In the genomic region with DNA sequence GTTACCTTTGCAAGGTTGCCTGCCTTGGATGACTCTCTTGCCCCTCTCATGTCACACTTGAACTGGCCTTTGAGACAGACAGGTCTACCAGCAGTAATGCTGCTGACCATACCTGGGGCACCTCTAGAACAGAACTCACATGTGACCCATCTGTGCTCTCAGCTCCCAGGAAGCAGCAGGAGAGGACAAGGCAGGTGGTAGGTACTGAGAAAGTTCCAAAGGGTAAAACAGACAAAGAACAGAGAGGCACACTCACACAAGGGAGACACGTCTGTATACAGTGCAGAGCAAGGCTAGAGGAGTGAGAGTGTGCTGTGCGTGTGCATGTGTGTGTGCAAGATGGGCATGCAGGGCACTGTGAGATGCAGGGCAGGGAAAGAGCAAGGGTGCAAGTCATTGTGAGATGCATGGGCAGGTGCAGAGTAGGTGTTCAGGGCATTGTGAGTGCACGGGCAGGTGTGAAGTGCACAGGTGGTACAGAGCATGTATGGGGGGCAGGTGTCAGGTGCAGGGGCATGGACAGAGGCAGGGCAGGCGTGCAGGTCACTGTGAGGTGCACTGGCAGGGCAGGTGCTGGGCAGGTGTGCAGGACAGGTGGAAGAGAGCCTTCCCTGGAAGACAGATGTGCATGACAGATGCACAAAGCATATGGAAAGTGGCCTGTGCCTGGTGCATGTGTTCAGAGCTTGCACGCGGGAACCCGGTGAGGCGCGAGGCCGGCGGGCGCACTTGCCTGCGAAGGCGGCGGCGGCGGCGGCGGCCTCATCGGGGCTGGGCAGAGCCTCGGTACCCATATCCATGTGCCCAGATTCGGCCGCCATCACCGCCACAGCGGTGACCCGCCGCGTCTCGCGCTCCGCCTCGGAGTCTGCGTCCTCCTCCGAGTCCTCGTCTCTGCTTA, we compare ENCODE assay signal across 8 mouse cellular contexts. TPM values are rescaled to one million over a fixed set of nuclear protein-coding genes. Genes with fewer than 3 reads are reported as not detected.
DNase-seq lines count a peak whose midpoint lies in the region; ATAC-seq and TF ChIP-seq lines count a peak whose summit lies in the region.

No protein-coding gene starts in this region.

- H3K4me2 ChIP-seq in intestine, embryonic 14.5 days (ENCODE audit: low read length): peak overlapping the region; percentile 99

- no peak for DNase-seq in layer of hippocampus, adult 2 months (ENCODE audit: low spot score in 2 of 2)
- no peak for DNase-seq in layer of hippocampus, adult 9-10 months (ENCODE audit: low spot score)
- peak; percentile 44 for DNase-seq in T-cell, adult 2 months (ENCODE audit: low spot score)
- DNase-seq in intestine, embryonic 14.5 days (ENCODE audit: low spot score): peak; percentile 66
- no peak for DNase-seq in midbrain, embryonic 10.5 days (ENCODE audit: low spot score)
- DNase-seq in testis, postnatal 14 days (ENCODE audit: low spot score): peak; percentile 59
- no peak for DNase-seq in adrenal gland, postnatal 4 days (ENCODE audit: low spot score in 2 of 2)

- peak overlapping the region; percentile 94 for H3K9ac ChIP-seq in intestine, embryonic 14.5 days (ENCODE audit: low read length)

- ATAC-seq in intestine, embryonic 14.5 days (replicated peaks; ENCODE audit: low FRiP score, low TSS enrichment, low read depth): peak; percentile 18

- whole genome bisulfite sequencing in intestine, embryonic 14.5 days: 3% methylated on average over 35 of the region's 35 CpGs
- 8% methylated on average over 35 of the region's 35 CpGs for WGBS in midbrain, embryonic 10.5 days

- H3K27me3 ChIP-seq in intestine, embryonic 14.5 days (replicated peaks; ENCODE audit: control insufficient read depth, insufficient read depth, low read length): no peaks in the 10 kb centered on the region
- no peaks in the 10 kb centered on the region for H3K27me3 ChIP-seq in midbrain, embryonic 10.5 days (ENCODE audit: low read depth, poor library complexity, severe bottlenecking)

- no peak; the same call in 1 of the 2 replicates for TF ChIP-seq POLR2A in embryonic fibroblast, embryonic 13.5 days (IDR thresholded peaks at IDR 0.05; ENCODE audit: low read depth, low read length)

- H3K9me3 ChIP-seq in intestine, embryonic 14.5 days (ENCODE audit: control insufficient read depth, low read length): no peaks in the 10 kb centered on the region
- H3K9me3 ChIP-seq in midbrain, embryonic 10.5 days (replicated peaks): no peaks in the 10 kb centered on the region

- no peak for TF ChIP-seq CTCF in layer of hippocampus, adult 2 months (conservative IDR thresholded peaks at IDR 0.05)
- no peak for TF ChIP-seq CTCF in embryonic fibroblast, embryonic 13.5 days (IDR thresholded peaks at IDR 0.05; ENCODE audit: borderline replicate concordance, insufficient read depth, low read length)

- peaks cover 22% of the 10 kb centered on the region for H3K36me3 ChIP-seq in intestine, embryonic 14.5 days (ENCODE audit: control insufficient read depth, insufficient read depth, low read length)
- H3K36me3 ChIP-seq in midbrain, embryonic 10.5 days: peaks cover 33% of the 10 kb centered on the region

- peaks cover 11% of the 10 kb centered on the region; the same call in 1 of the 2 replicates for H3K4me1 ChIP-seq in embryonic fibroblast, embryonic 13.5 days (ENCODE audit: control insufficient read depth, insufficient read depth, low read length)
- H3K4me1 ChIP-seq in intestine, embryonic 14.5 days (replicated peaks; ENCODE audit: control insufficient read depth, insufficient read depth, low read length): peaks cover 15% of the 10 kb centered on the region
- H3K4me1 ChIP-seq in midbrain, embryonic 10.5 days: peaks cover 46% of the 10 kb centered on the region

- H3K4me3 ChIP-seq in layer of hippocampus, adult 2 months: peak overlapping the region; percentile 87
- H3K4me3 ChIP-seq in embryonic fibroblast, embryonic 13.5 days (ENCODE audit: insufficient read depth, low read length): peak overlapping the region; percentile 57
- peak overlapping the region; percentile 56 for H3K4me3 ChIP-seq in intestine, embryonic 14.5 days (ENCODE audit: low read depth, low read length)
- H3K4me3 ChIP-seq in midbrain, embryonic 10.5 days: peak overlapping the region; percentile 77

- H3K27ac ChIP-seq in layer of hippocampus, adult 2 months: peak overlapping the region; percentile 100
- peak overlapping the region; percentile 97 for H3K27ac ChIP-seq in embryonic fibroblast, embryonic 13.5 days (ENCODE audit: insufficient read depth, low read length)
- peak overlapping the region; percentile 100 for H3K27ac ChIP-seq in intestine, embryonic 14.5 days (ENCODE audit: low read depth)
- H3K27ac ChIP-seq in midbrain, embryonic 10.5 days (replicated peaks): peak overlapping the region; percentile 99

RNA-seq across cellular contexts. Expression of gene Deaf1, which starts 0.7 kb away (rescaled TPM):
- 10 to 100 TPM; 74.1 to 77.0 TPM for total RNA-seq in layer of hippocampus, adult 2 months (2021)
- polyA plus RNA-seq in embryonic fibroblast, embryonic 13.5 days (2011; ENCODE audit: insufficient read length, low read depth, missing spikeins): 30.5 and 37.2 TPM in 2 replicates
- polyA plus RNA-seq in intestine, embryonic 14.5 days (2014; fragmentation: Nextera tagmentation; extraction: Ambion mirVana): 86.2 and 90.9 TPM in 2 replicates
- 57.4 and 67.2 TPM in 2 replicates for polyA plus RNA-seq in midbrain, embryonic 10.5 days (2016; fragmentation: Nextera tagmentation; extraction: Ambion mirVana)
- 10 to 100 TPM; 74.1 to 78.8 TPM for total RNA-seq in adrenal gland, postnatal 4 days (2021)

RNA-seq across cellular contexts. Expression of gene Tmem80, which starts 0.7 kb away (rescaled TPM):
- 10 to 100 TPM; 32.9 to 33.7 TPM for total RNA-seq in layer of hippocampus, adult 2 months (2021)
- polyA plus RNA-seq in embryonic fibroblast, embryonic 13.5 days (2011; ENCODE audit: insufficient read length, low read depth, missing spikeins): 24.6 and 25.4 TPM in 2 replicates
- 23.1 and 27.0 TPM in 2 replicates for polyA plus RNA-seq in intestine, embryonic 14.5 days (2014; fragmentation: Nextera tagmentation; extraction: Ambion mirVana)
- 52.2 and 58.1 TPM in 2 replicates for polyA plus RNA-seq in midbrain, embryonic 10.5 days (2016; fragmentation: Nextera tagmentation; extraction: Ambion mirVana)
- 10 to 100 TPM; 34.8 to 36.6 TPM for total RNA-seq in adrenal gland, postnatal 4 days (2021)

RNA-seq across cellular contexts. Expression of gene Eps8l2, which starts 11.9 kb away (rescaled TPM):
- 1 to 10 TPM; 4.9 to 5.1 TPM for total RNA-seq in layer of hippocampus, adult 2 months (2021)
- polyA plus RNA-seq in embryonic fibroblast, embryonic 13.5 days (2011; ENCODE audit: insufficient read length, low read depth, missing spikeins): 4.2 and 9.1 TPM in 2 replicates
- polyA plus RNA-seq in intestine, embryonic 14.5 days (2014; fragmentation: Nextera tagmentation; extraction: Ambion mirVana): 49.4 and 61.2 TPM in 2 replicates
- polyA plus RNA-seq in midbrain, embryonic 10.5 days (2016; fragmentation: Nextera tagmentation; extraction: Ambion mirVana): 3.4 and 3.8 TPM in 2 replicates
- 10 to 100 TPM in 1 of 2 experiments, 1 to 10 TPM in 1; 3.1 to 15.7 TPM for total RNA-seq in adrenal gland, postnatal 4 days (2021)

RNA-seq across cellular contexts. Expression of gene Drd4, which starts 35.0 kb away (rescaled TPM):
- under 1 TPM; 0.20 to 0.23 TPM for total RNA-seq in layer of hippocampus, adult 2 months (2021)
- polyA plus RNA-seq in embryonic fibroblast, embryonic 13.5 days (2011; ENCODE audit: insufficient read length, low read depth, missing spikeins): 0.28 TPM in 1 of 2 replicates, not detected in the other
- 0.39 and 0.93 TPM in 2 replicates for polyA plus RNA-seq in intestine, embryonic 14.5 days (2014; fragmentation: Nextera tagmentation; extraction: Ambion mirVana)
- polyA plus RNA-seq in midbrain, embryonic 10.5 days (2016; fragmentation: Nextera tagmentation; extraction: Ambion mirVana): 0.32 and 0.62 TPM in 2 replicates
- total RNA-seq in adrenal gland, postnatal 4 days (2021): under 1 TPM; 0.34 to 0.36 TPM

RNA-seq across cellular contexts. Expression of gene Sct, which starts 47.9 kb away (rescaled TPM):
- total RNA-seq in layer of hippocampus, adult 2 months (2021): not detected
- not detected in 2 replicates for polyA plus RNA-seq in embryonic fibroblast, embryonic 13.5 days (2011; ENCODE audit: insufficient read length, low read depth, missing spikeins)
- 136 and 201 TPM in 2 replicates for polyA plus RNA-seq in intestine, embryonic 14.5 days (2014; fragmentation: Nextera tagmentation; extraction: Ambion mirVana)
- polyA plus RNA-seq in midbrain, embryonic 10.5 days (2016; fragmentation: Nextera tagmentation; extraction: Ambion mirVana): 0.79 and 2.4 TPM in 2 replicates
- 10 to 100 TPM in 1 of 2 experiments, 1 to 10 TPM in 1; 9.0 to 12.9 TPM for total RNA-seq in adrenal gland, postnatal 4 days (2021)

Comparison
In these comparisons a context has a peak if more than half of its experiments do, and no peak if none do; other contexts are left out.
1. DNase-seq: peak in T-cell, adult 2 months (single experiment), intestine, embryonic 14.5 days (single experiment) and testis, postnatal 14 days (single experiment); none in layer of hippocampus, adult 2 months (0 of 2), layer of hippocampus, adult 9-10 months (single experiment), midbrain, embryonic 10.5 days (single experiment) and adrenal gland, postnatal 4 days (0 of 2).
2. Peak in every context shown above with its lines, with median percentiles within 50 percentile points of each other: H3K27ac ChIP-seq and H3K4me3 ChIP-seq.